Mouse (Mus musculus): ENCODE results near the gene Hivep3. TPM values are rescaled to one million over a fixed set of nuclear protein-coding genes. Genes with fewer than 3 reads are reported as not detected.

Hivep3 gene
- polyA plus RNA-seq, 1 experiment from 2014 or later, result 0.64 TPM

DNA sequence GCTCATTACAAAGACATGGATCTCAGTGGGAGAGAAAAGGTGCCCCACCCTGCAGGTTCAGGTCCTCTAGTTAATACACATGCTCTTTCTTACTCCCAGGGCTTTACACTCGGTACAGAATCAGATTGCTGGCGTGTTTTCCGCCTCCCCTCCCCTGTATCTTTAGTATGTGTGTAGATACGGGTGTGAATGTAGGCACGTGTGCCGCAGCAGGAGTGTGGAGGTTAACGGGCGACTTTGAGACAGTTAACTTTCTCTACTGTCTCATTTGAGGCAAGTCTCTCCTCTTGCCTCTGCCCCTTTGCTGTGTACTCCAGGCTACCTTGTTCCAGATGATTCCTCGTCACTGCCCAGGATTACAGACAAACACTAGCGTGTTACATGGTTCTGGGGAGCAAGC, 241.7 kb downstream of the Hivep3 start:
- Histone ChIP-seq H3K36me3 (no peaks in the 10 kb centered on the region), H3K27me3 (ENCODE audit: low read depth, poor library complexity, severe bottlenecking) (0 out of 2 replicates have a peak, but pooled peaks cover 3% of the 10 kb centered on the region), H3K9me3 (replicated peaks) (no peaks in the 10 kb centered on the region), H3K4me1 (peaks cover 31% of the 10 kb centered on the region), H3K27ac (replicated peaks) (no peak overlapping the region), H3K4me3 (no peak overlapping the region)
- 89% methylated on average over 10 of the region's 10 CpGs for WGBS
- no peak for DNase-seq (ENCODE audit: low spot score)

DNA sequence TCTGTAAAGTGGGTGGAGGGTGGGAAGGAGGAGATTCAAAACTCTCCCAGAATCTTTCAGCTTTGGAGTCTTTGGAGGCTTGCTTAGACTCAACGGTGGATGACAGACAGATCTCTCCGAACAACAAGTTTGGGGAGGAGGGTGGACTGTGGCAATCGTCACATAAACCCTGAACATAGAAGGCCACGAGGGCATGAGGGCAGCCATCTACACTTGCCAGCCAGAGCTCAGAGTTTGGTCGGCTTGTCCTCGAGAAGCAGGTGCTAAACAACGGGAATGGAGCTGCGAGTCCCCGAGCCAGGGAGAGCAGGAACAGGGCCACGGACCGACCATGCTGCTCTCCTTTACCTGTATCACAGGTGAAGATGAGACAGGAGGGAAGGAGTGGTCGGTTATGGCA, 242.2 kb downstream of the Hivep3 start:
- peak overlapping the region; percentile 75; the same call in 1 of the 2 replicates for H3K27ac ChIP-seq (replicated peaks)
- 77% methylated on average over 12 of the region's 12 CpGs for WGBS
- DNase-seq (ENCODE audit: low spot score), result no peak

DNA sequence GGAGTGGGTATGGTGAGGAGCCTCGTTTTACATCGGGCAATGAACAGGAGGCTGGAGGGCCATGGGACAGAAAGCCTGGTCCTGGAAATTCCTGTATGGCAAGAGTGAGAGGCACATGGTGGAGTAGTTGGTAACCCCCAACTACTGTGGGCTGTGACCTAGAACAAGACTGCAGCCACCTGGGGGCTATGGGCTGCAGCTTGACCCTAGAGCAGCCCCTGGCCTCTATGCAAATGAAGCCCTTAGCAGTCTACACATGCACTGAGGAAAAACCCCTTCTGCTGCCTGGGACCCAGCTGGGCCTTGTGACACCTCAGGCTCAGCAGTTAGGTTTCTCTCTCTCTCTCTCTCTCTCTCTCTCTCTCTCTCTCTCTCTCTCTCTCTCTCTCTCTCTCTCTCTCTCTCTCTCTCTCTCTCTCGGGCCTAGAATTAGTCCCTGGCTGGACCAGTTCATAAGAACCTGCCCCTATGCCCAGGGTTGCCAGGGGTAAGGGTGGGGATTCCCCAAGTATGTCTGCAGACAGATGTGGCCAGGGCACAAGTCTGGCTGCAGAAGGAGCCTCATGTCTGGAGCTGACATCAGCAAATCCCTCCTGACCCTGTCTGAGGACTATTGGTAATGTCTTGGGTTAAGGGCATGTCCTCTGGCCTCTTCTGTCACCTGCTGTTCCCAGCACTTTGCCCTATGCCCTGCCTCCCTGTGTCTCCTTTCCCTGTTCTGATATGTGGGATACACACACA, 243.0 kb downstream of the Hivep3 start:
- 0 out of 2 replicates have a peak, but pooled peaks cover 3% of the 10 kb centered on the region for H3K27me3 ChIP-seq (ENCODE audit: low read depth, poor library complexity, severe bottlenecking)
- H3K36me3 ChIP-seq, result no peaks in the 10 kb centered on the region
- peak overlapping the region; percentile 75 for H3K27ac ChIP-seq (replicated peaks)
- peak; percentile 19 for DNase-seq (ENCODE audit: low spot score)
- WGBS, result 42% methylated on average over 3 of the region's 3 CpGs
- peaks cover 28% of the 10 kb centered on the region for H3K4me1 ChIP-seq
- H3K4me3 ChIP-seq, result no peak overlapping the region
- H3K9me3 ChIP-seq (replicated peaks), result no peaks in the 10 kb centered on the region

More for the DNA sequence above, 242.2 kb downstream of the Hivep3 start:
- H3K4me1 ChIP-seq, result peaks cover 28% of the 10 kb centered on the region
- no peak overlapping the region for H3K4me3 ChIP-seq
- no peaks in the 10 kb centered on the region for H3K36me3 ChIP-seq
- 0 out of 2 replicates have a peak, but pooled peaks cover 3% of the 10 kb centered on the region for H3K27me3 ChIP-seq (ENCODE audit: low read depth, poor library complexity, severe bottlenecking)
- no peaks in the 10 kb centered on the region for H3K9me3 ChIP-seq (replicated peaks)

DNA sequence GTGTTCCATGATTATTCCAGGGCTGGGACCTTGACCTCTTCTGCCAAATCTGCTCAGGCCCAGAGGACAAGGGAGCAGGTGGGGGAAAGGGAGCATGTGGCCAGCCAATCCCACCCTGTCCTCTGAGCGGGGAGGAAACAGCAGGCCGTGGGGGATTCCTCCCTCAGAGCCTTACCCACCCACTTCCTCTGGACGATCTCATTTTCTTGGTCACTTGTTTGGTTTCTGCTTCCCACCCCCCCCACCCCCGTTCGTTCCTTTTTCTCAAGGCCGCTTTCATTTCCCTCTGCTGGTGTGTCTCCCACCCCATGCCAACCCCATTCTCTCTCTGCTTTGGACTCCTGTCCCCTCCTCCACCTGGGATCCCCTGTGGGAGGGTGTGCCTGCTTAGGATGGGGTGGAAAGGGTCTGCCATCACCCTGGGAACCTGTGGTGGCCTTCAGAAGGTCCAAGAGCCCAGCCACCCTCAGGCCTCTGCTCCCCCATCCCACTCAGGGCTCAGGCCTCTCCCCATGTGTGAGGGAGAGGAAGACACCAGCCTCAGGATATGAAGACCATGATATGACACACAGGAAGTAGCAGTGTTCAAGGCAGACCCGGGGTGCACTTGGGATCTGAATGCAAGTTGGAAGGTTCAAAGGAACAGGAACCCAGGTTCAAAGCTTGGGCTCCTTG, 244.4 kb downstream of the Hivep3 start:
- no peaks in the 10 kb centered on the region for H3K36me3 ChIP-seq
- 0 out of 2 replicates have a peak, but pooled peaks cover 3% of the 10 kb centered on the region for H3K27me3 ChIP-seq (ENCODE audit: low read depth, poor library complexity, severe bottlenecking)
- H3K9me3 ChIP-seq (replicated peaks), result no peaks in the 10 kb centered on the region
- H3K4me3 ChIP-seq, result no peak overlapping the region
- H3K27ac ChIP-seq (replicated peaks), result peak overlapping the region; percentile 38; the same call in 1 of the 2 replicates
- DNase-seq (ENCODE audit: low spot score), result no peak
- 86% methylated on average over 7 of the region's 7 CpGs for WGBS
- H3K4me1 ChIP-seq, result peaks cover 28% of the 10 kb centered on the region

DNA sequence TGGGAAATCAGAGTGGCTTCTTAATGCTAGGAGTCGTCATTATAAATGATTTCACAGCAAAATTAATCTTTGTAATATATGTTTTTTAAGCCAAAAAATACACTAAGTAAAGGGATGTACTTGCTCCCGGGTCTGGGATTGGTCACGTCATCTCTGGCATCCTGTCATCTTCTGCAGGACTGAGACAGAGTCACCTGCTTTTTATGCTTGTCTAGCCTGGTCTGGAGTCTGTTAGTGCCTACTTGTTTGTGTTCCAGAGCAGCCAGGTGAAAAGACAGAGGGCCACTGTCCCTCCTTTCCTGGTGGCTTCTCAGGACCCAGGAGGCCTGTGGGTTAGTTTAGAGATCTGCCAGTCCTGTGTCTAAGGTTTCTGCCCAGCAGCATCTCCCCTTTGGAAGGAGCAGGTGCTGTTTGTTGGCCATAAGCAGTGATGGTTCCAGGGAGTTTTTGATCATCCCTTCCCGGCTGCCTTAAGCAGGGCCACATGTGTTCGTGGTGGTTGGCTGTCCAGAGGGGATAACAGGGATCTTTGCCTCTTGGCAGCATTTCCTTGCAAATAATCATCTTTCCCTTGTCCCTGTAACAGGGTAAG, 245.8 kb downstream of the Hivep3 start:
- 79% methylated on average over 5 of the region's 5 CpGs for WGBS
- Histone ChIP-seq H3K9me3 (replicated peaks) (no peaks in the 10 kb centered on the region), H3K27ac (replicated peaks) (no peak overlapping the region), H3K4me3 (no peak overlapping the region), H3K36me3 (no peaks in the 10 kb centered on the region), H3K4me1 (peaks cover 26% of the 10 kb centered on the region), H3K27me3 (ENCODE audit: low read depth, poor library complexity, severe bottlenecking) (0 out of 2 replicates have a peak, but pooled peaks cover 3% of the 10 kb centered on the region)
- DNase-seq (ENCODE audit: low spot score), result no peak

DNA sequence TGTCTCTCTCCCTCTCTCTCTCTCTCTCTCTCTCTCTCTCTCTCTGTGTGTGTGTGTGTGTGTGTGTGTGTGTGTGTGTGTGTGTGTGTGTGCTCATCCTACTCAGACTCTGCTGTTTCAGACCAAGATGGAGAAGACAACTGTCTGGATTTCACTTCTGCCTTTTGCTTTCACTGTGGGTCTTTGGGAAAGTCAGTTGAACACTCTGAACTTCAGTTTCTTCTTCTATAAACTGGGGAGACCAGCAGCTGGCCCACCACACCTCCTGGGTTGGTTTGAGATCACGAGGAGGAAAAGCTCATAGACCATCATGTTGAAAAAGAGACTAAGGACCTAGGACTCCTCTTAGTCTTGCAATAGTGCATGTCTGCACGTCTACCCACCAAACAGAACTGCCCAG, 246.3 kb downstream of the Hivep3 start:
- H3K27me3 ChIP-seq (ENCODE audit: low read depth, poor library complexity, severe bottlenecking), result 0 out of 2 replicates have a peak, but pooled peaks cover 3% of the 10 kb centered on the region
- peaks cover 22% of the 10 kb centered on the region for H3K4me1 ChIP-seq
- H3K4me3 ChIP-seq, result no peak overlapping the region
- no peaks in the 10 kb centered on the region for H3K36me3 ChIP-seq
- H3K27ac ChIP-seq (replicated peaks), result no peak overlapping the region
- no peak for DNase-seq (ENCODE audit: low spot score)
- no peaks in the 10 kb centered on the region for H3K9me3 ChIP-seq (replicated peaks)
- 63% methylated on average over 2 of the region's 2 CpGs for WGBS

DNA sequence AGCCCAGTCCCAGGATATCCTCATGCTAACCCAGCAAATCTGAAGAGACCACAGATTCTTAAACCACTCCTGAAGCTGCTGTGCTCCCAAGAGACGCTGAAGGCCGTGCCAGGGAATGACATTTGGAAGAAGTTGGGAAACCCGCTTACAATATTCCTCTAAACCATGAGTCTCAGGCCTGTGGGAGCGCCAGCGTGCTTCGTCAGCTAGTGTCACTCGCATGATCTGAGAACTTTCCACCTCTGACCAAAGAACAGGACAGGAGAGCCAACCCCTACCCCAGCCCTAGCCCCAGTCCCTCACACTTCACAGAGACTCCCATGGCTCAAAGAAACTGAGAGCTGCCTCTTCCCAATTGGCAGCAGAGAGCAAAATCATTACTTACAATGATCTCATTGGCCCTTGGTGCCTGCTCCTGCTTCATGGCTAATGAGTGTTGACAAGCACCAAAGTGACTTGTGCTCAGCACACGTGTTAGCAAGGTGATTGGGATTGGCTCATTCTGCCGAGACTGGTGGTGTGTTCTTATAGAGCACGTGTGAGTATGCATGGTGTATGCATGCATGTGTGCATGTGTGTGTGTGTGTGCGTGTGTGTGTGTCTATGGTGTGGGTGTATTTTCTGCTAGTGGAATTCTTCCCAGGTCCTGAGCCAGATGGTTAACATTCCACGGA, 247.6 kb downstream of the Hivep3 start:
- Histone ChIP-seq H3K9me3 (replicated peaks) (no peaks in the 10 kb centered on the region), H3K27me3 (ENCODE audit: low read depth, poor library complexity, severe bottlenecking) (no peaks in the 10 kb centered on the region), H3K4me1 (peaks cover 17% of the 10 kb centered on the region), H3K27ac (replicated peaks) (no peak overlapping the region), H3K36me3 (no peaks in the 10 kb centered on the region), H3K4me3 (no peak overlapping the region)
- 90% methylated on average over 12 of the region's 12 CpGs for WGBS
- no peak for DNase-seq (ENCODE audit: low spot score)

DNA sequence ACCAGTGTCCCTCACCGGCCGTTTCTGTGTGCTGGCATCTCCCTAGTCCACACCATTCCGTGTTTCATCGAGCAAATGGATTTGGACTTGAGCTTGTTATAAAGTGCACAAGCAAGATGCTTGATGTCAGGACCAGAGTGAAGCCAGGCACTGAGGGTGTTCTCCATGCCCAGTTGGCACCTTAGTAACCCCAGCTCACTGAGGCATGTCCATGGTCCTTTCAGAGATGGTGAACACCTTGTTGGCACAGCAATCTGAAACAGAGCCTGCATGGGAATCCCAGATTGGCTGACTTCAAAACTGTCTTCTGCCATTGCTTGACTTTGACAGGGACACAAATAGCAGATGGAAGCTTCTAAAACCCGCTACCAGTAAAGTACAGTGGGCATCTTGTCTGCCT, 252.5 kb downstream of the Hivep3 start:
- WGBS, result 89% methylated on average over 5 of the region's 5 CpGs
- Histone ChIP-seq H3K36me3 (no peaks in the 10 kb centered on the region), H3K4me3 (no peak overlapping the region), H3K27me3 (ENCODE audit: low read depth, poor library complexity, severe bottlenecking) (no peaks in the 10 kb centered on the region; the same call in 1 of the 2 replicates), H3K9me3 (replicated peaks) (no peaks in the 10 kb centered on the region), H3K4me1 (peaks cover 20% of the 10 kb centered on the region), H3K27ac (replicated peaks) (peak overlapping the region; percentile 59; the same call in 1 of the 2 replicates)
- no peak for DNase-seq (ENCODE audit: low spot score)

DNA sequence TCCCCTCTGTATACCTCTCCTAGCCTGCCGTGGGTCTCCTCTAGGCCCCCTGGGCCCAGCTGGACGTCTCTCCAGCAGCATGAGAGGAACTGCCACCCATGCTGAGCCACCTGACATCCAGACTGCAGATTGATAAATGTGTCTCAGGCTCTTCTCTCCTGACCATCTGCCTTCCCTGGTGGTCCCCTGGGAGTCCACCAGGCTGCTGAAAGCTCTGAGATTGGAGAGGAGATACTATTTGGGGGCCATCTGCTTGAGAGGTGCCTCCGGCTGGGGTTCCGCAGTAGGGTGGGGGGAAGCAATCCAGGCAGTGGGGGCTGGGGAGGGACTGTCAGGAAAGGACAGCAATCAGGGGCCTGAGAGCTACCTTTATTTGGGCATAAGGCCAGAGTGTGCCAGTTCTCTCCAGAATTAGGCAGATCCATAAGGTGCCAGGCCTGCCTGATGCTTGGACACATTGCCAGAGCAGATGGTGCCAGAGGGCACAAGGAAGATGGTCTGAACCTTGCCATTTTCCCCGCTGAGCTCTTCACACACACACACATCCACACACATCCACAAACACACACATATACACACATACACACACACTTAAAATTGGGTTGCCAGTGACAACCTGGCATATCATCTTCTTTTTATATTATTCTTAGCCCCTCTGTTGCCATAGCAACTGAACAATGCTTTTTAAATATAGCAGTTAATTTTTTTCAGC, 253.2 kb downstream of the Hivep3 start:
- Histone ChIP-seq H3K27ac (replicated peaks) (peak overlapping the region; percentile 59), H3K9me3 (replicated peaks) (no peaks in the 10 kb centered on the region), H3K4me3 (no peak overlapping the region), H3K27me3 (ENCODE audit: low read depth, poor library complexity, severe bottlenecking) (no peaks in the 10 kb centered on the region; the same call in 1 of the 2 replicates), H3K4me1 (peaks cover 20% of the 10 kb centered on the region), H3K36me3 (no peaks in the 10 kb centered on the region)
- WGBS, result 72% methylated on average over 5 of the region's 5 CpGs
- no peak for DNase-seq (ENCODE audit: low spot score)

DNA sequence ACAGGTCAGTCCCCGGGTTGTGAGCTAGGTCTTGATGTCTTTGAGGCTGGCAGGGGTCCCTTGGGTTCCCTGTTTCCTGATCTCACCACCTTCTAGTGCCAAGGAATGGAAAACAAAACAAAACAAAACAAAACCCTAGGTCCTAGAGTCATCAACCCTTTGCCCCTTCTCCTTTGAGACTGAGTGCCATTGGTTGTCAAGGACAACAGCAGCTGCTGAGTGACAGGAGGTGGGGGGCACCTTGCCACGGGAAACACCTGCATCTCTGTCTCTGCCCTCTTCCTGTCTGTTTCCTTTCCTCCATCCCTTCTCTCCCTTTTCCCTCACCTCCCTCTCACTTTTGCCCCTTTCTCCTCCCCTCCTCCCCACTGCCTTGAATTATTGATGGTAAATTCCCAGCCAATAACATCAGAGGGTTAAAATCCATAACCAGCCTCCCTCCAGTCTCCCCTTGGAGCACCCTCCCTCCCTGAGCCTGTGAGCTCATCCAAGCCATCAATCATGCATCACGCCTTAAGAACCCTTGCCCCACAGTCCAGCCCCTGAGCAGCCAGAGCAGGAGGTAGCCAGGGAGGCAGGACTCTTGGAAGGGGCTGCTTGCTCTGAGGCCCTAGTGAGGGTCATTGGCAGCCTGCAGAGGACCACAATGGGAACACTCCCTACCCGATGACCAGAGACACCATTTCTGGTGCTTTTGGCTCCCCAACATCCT, 253.9 kb downstream of the Hivep3 start:
- peak overlapping the region; percentile 43; the same call in 1 of the 2 replicates for H3K27ac ChIP-seq (replicated peaks)
- no peak overlapping the region for H3K4me3 ChIP-seq
- peaks cover 20% of the 10 kb centered on the region for H3K4me1 ChIP-seq
- no peaks in the 10 kb centered on the region; the same call in 1 of the 2 replicates for H3K27me3 ChIP-seq (ENCODE audit: low read depth, poor library complexity, severe bottlenecking)
- WGBS, result 49% methylated on average over 4 of the region's 4 CpGs
- H3K9me3 ChIP-seq (replicated peaks), result no peaks in the 10 kb centered on the region
- no peaks in the 10 kb centered on the region for H3K36me3 ChIP-seq
- no peak for DNase-seq (ENCODE audit: low spot score)

DNA sequence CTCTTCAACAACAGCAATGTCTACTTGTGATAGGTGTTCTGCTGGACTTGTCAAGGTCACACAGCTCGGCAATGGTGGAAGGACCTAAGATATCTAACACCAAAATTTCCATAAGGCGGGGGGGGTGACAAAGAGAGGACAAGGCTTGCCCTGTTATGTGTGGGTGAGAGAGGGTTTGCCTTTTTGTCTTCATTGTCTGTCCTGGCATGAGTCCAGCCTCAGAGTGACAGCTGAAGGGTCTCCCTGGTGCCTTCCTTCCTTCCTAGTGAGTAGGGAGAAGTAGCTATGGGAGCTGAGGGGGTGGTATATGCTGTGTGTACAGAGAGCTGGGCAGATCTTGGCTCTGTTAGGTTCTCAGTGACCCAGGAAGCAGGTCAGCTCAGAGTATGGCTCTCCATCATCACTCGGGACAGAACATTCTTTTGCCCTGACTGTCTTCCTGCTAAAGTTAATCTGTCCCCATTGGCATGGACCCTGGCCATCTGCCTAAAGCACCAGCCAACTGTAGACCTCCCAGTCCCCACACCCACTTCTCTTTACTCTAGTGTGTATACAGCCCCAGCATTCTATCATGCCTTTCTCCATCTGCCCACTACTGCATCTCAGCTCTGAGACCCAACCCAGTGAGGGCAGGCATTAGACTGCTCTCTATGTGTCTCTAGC, 255.6 kb downstream of the Hivep3 start:
- Histone ChIP-seq H3K9me3 (replicated peaks) (no peaks in the 10 kb centered on the region), H3K4me1 (peaks cover 20% of the 10 kb centered on the region), H3K4me3 (no peak overlapping the region), H3K27me3 (ENCODE audit: low read depth, poor library complexity, severe bottlenecking) (no peaks in the 10 kb centered on the region; the same call in 1 of the 2 replicates), H3K27ac (replicated peaks) (no peak overlapping the region; the same call in 1 of the 2 replicates), H3K36me3 (no peaks in the 10 kb centered on the region)
- DNase-seq (ENCODE audit: low spot score), result no peak
- WGBS, result 73% methylated on average over 3 of the region's 3 CpGs

Measured in midbrain, embryonic 10.5 days (tissue).